Mouse (Mus musculus) neural tube, embryonic 13.5 days (tissue): ENCODE results near the gene Nol3. TPM values are rescaled to one million over a fixed set of nuclear protein-coding genes. Genes with fewer than 3 reads are reported as not detected.

ENCODE experiments used
- ATAC-seq: fragments of 200-750 bp; cut with Nextera tagmentation; 2 replicates; pipeline ENCODE4 v1.8.0; 2017; ENCODE audit warnings: low read depth, mild to moderate bottlenecking, moderate TSS enrichment, moderate library complexity
- H3K27ac ChIP-seq: fragments of 300-500 bp; sonication (generic); replicated peaks from 2 replicates; pipeline ENCODE4 v1.5.1; 2015; ENCODE audit warnings: moderate library complexity, mild to moderate bottlenecking, inconsistent platforms
- H3K27me3 ChIP-seq: fragments of 300-500 bp; sonication (generic); 2 replicates; pipeline ENCODE4 v1.6.1; 2015; ENCODE audit warnings: mild to moderate bottlenecking, inconsistent platforms
- H3K36me3 ChIP-seq: fragments of 300-500 bp; sonication (generic); 2 replicates; pipeline ENCODE4 v1.6.1; 2015; ENCODE audit warnings: mild to moderate bottlenecking, inconsistent platforms
- H3K4me1 ChIP-seq: fragments of 300-500 bp; sonication (generic); replicated peaks from 2 replicates; pipeline ENCODE4 v1.6.1; 2015; ENCODE audit warnings: inconsistent platforms
- H3K4me2 ChIP-seq: fragments of 300-500 bp; sonication (generic); 2 replicates; pipeline ENCODE4 v1.6.1; 2015; ENCODE audit warnings: inconsistent platforms, mild to moderate bottlenecking, moderate library complexity
- H3K4me3 ChIP-seq: fragments of 300-500 bp; sonication (generic); 2 replicates; pipeline ENCODE4 v1.5.1; 2015; ENCODE audit warnings: mild to moderate bottlenecking, inconsistent platforms
- H3K9ac ChIP-seq: fragments of 300-500 bp; sonication (generic); 2 replicates; pipeline ENCODE4 v1.6.1; 2015; ENCODE audit warnings: moderate library complexity, mild to moderate bottlenecking, inconsistent platforms
- H3K9me3 ChIP-seq: fragments of 300-500 bp; sonication (generic); 2 replicates; pipeline ENCODE4 v1.6.1; 2016; ENCODE audit warnings: inconsistent platforms
- WGBS: fragments of 180-500 bp; shearing (Covaris S2); methylation state at CpG from one replicate; pipeline ENCODE4 v1.1.7; 2015; 5-methylcytosine and 5-hydroxymethylcytosine counted together
- polyA plus RNA-seq: library from polyadenylated mRNA; unstranded; fragments of >200 nt; fragmentation: Nextera tagmentation; extraction: Ambion mirVana; gene quantifications from 2 replicates; pipeline ENCODE4 v1.2.1, GENCODE M21; 2015

Gene Nol3
- polyA plus RNA-seq, 1 experiment from 2014 or later, result 6.9 TPM

- Histone ChIP-seq H3K4me1 (peaks cover 33% of the 10 kb centered on the region), H3K4me2 (peak overlapping the region; percentile 75), H3K4me3 (peak overlapping the region; percentile 55), H3K9me3 (no peaks in the 10 kb centered on the region), H3K9ac (no peak overlapping the region), H3K27me3 (peaks cover 95% of the 10 kb centered on the region), H3K27ac (no peak overlapping the region), H3K36me3 (no peaks in the 10 kb centered on the region)
- ATAC-seq, result no peak
- 5% methylated on average over 10 of the region's 10 CpGs for WGBS
Observed at GRCm38 (mm10) chr8:105265128-105265527, 10.8 kb upstream of the Nol3 start.

- Histone ChIP-seq H3K27ac (no peak overlapping the region), H3K4me2 (no peak overlapping the region), H3K36me3 (no peaks in the 10 kb centered on the region), H3K9ac (no peak overlapping the region), H3K4me1 (peaks cover 45% of the 10 kb centered on the region), H3K27me3 (peaks cover 95% of the 10 kb centered on the region), H3K9me3 (no peaks in the 10 kb centered on the region), H3K4me3 (no peak overlapping the region)
- WGBS, result 6% methylated on average over 13 of the region's 13 CpGs
- ATAC-seq, result no peak
Observed at GRCm38 (mm10) chr8:105266775-105267174, 9.2 kb upstream of the Nol3 start.

GRCm38 (mm10) chr8:105268342-105269074 is 7.4 kb upstream of the Nol3 start:
- H3K27ac ChIP-seq, result peak overlapping the region; percentile 67
- no peaks in the 10 kb centered on the region for H3K36me3 ChIP-seq
- no peaks in the 10 kb centered on the region for H3K9me3 ChIP-seq
- under 1% methylated on average over 65 of the region's 65 CpGs for WGBS
- ATAC-seq, result peak; percentile 87
- H3K4me1 ChIP-seq, result peaks cover 45% of the 10 kb centered on the region
- H3K9ac ChIP-seq, result peak overlapping the region; percentile 65
- peak overlapping the region; percentile 74 for H3K4me2 ChIP-seq
- H3K4me3 ChIP-seq, result peak overlapping the region; percentile 47
- H3K27me3 ChIP-seq, result peaks cover 97% of the 10 kb centered on the region

DNA sequence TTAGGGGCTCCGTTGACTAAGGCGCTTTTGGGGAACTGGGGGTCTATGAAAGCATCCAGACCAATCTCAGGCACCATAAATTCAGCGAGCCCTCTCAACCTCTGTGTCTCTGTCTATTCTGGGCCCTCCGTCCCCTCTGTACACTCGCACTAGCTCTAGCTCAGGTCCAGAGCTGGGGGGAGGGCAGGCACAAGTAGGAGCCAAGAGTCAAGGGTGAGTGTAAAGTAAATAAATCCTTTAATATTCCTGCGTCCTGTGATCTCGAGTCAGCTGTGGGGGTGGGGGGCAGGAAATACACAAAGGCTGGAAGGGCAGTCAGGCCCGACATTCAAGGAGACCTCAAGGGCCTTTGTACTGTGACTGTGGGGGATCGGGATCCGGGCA is 6.9 kb upstream of the Nol3 start:
- peak; percentile 41 for ATAC-seq
- peak overlapping the region; percentile 74 for H3K4me2 ChIP-seq
- H3K4me3 ChIP-seq, result peak overlapping the region; percentile 47
- H3K27ac ChIP-seq, result no peak overlapping the region
- no peaks in the 10 kb centered on the region for H3K9me3 ChIP-seq
- peak overlapping the region; percentile 65 for H3K9ac ChIP-seq
- WGBS, result under 1% methylated on average over 10 of the region's 10 CpGs
- H3K4me1 ChIP-seq, result peaks cover 41% of the 10 kb centered on the region
- H3K36me3 ChIP-seq, result no peaks in the 10 kb centered on the region
- H3K27me3 ChIP-seq, result peaks cover 97% of the 10 kb centered on the region

GRCm38 (mm10) chr8:105269461-105269947 is 6.4 kb upstream of the Nol3 start, which contains the start of gene Hsf4:
Gene Hsf4 (plus strand): TSS chr8:105269801.
- H3K4me2 ChIP-seq, result peak within 1 kb of the TSS; percentile 74
- no peaks in the 10 kb centered on the region for H3K9me3 ChIP-seq
- H3K36me3 ChIP-seq, result no peaks in the 10 kb centered on the region
- under 1% methylated on average over 42 of the region's 42 CpGs for WGBS
- H3K4me3 ChIP-seq, result peak within 1 kb of the TSS; percentile 47
- ATAC-seq, result no peak
- H3K4me1 ChIP-seq, result peaks cover 38% of the 10 kb centered on the region
- peak within 1 kb of the TSS; percentile 67 for H3K27ac ChIP-seq
- peak within 1 kb of the TSS; percentile 65 for H3K9ac ChIP-seq
- H3K27me3 ChIP-seq, result peaks cover 99% of the 10 kb centered on the region

DNA sequence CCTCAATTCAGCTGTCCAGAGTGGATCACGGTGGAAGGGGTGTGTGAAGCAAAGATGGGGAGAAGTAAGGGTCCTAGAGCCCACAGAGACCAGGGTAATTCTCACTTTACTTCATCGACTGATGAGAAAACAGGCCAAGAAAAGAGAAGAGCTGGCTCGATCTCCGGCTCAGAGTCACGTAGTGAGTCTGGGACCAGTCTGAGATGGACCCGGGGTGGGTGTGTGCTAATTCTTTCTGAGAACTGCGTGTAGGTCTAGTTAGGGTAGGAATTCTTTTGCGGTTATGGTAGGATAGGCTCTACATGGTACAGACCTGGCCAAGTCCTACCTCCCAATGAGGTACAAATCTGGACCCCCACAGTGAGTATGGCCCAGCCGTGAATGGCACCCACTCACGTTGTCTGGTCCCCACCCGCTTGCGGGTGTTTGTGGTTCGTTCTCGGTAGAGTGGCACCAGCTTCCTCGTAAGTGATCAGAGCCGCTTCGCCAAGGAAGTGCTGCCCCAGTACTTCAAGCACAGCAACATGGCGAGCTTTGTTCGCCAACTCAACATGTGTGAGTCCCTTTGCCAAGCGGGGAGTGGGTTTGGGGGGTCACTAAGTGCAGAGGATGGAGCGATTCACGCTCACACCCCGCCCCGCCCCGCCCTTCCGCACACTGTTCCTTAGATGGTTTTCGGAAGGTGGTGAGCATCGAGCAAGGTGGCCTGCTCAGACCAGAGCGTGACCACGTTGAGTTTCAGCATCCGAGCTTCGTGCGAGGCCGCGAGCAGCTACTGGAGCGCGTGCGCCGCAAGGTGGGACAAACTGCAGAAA is 5.6 kb upstream of the Nol3 start:
- Histone ChIP-seq H3K4me1 (peaks cover 35% of the 10 kb centered on the region), H3K27me3 (peaks cover 99% of the 10 kb centered on the region), H3K27ac (no peak overlapping the region), H3K4me3 (peak overlapping the region; percentile 47), H3K4me2 (peak overlapping the region; percentile 74), H3K36me3 (no peaks in the 10 kb centered on the region), H3K9me3 (no peaks in the 10 kb centered on the region), H3K9ac (peak overlapping the region; percentile 65)
- WGBS, result 2% methylated on average over 39 of the region's 39 CpGs
- ATAC-seq, result no peak

- 0 out of 2 replicates have a peak overlapping the region, but pooled peaks have one; percentile 0 for H3K4me3 ChIP-seq
- ATAC-seq, result no peak
- under 1% methylated on average over 11 of the region's 11 CpGs for WGBS
Observed at GRCm38 (mm10) chr8:105270916-105271186, 5.1 kb upstream of the Nol3 start.

DNA sequence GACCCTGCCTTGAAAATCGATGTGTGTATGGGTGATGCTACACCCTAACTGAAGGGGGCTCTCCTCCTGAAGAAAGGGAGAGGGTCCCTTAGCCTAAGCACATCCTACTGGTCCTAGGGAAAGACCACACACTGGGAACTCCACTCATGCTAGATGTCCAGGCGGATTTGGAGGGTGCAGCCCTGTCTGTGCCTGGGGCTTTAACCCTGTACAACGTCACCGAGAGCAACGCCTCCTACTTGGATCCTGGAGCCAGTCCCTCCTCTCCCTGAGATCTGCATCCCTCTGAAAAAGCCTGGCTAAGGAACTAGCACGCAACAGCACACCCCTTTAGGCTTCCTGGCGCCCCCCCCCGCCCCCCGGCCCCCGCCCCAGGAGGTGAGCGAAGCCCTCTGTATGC is 553 bp upstream of the Nol3 start:
- Histone ChIP-seq H3K4me3 (no peak overlapping the region), H3K27me3 (peaks cover 99% of the 10 kb centered on the region)

More at GRCm38 (mm10) chr8:105270916-105271186, 5.1 kb upstream of the Nol3 start:
- Histone ChIP-seq H3K27ac (no peak overlapping the region), H3K9me3 (no peaks in the 10 kb centered on the region), H3K4me2 (peak overlapping the region; percentile 9; the same call in 1 of the 2 replicates), H3K4me1 (peaks cover 41% of the 10 kb centered on the region), H3K9ac (0 out of 2 replicates have a peak overlapping the region, but pooled peaks have one; percentile 4), H3K36me3 (no peaks in the 10 kb centered on the region), H3K27me3 (peaks cover 99% of the 10 kb centered on the region)

GRCm38 (mm10) chr8:105276292-105277120 is 566 bp downstream of the Nol3 start:
- Histone ChIP-seq H3K4me3 (peak overlapping the region; percentile 45), H3K27me3 (peaks cover 92% of the 10 kb centered on the region), H3K27ac (no peak overlapping the region), H3K9me3 (no peaks in the 10 kb centered on the region), H3K36me3 (peaks cover 15% of the 10 kb centered on the region), H3K4me1 (peaks cover 34% of the 10 kb centered on the region), H3K9ac (peak overlapping the region; percentile 75), H3K4me2 (peak overlapping the region; percentile 77)
- ATAC-seq, result peak; percentile 73
- 2% methylated on average over 30 of the region's 30 CpGs for WGBS

More for the DNA sequence above, 553 bp upstream of the Nol3 start:
- WGBS, result 5% methylated on average over 11 of the region's 11 CpGs
- ATAC-seq, result no peak
- peaks cover 43% of the 10 kb centered on the region for H3K4me1 ChIP-seq
- H3K27ac ChIP-seq, result no peak overlapping the region
- peak overlapping the region; percentile 77 for H3K4me2 ChIP-seq
- H3K36me3 ChIP-seq, result peaks cover 8% of the 10 kb centered on the region; the same call in 1 of the 2 replicates
- no peaks in the 10 kb centered on the region for H3K9me3 ChIP-seq
- no peak overlapping the region for H3K9ac ChIP-seq

DNA sequence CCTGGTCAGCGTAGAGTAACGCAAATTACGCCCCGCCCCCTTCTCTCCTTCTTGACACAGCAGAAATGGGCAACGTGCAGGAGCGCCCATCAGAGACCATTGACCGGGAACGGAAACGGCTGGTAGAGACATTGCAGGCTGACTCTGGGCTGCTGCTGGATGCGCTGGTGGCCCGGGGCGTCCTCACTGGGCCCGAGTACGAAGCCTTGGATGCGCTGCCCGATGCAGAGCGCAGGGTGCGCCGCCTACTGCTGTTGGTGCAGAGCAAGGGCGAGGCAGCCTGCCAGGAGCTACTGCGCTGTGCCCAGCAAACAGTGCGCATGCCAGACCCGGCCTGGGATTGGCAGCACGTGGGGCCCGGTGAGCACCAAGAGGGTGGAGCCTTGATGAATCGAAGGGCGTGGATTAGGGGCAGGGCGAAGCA is 3.0 kb downstream of the Nol3 start:
- peak overlapping the region; percentile 17 for H3K4me3 ChIP-seq
- H3K36me3 ChIP-seq, result peaks cover 39% of the 10 kb centered on the region
- H3K9me3 ChIP-seq, result no peaks in the 10 kb centered on the region
- 2% methylated on average over 28 of the region's 28 CpGs for WGBS
- peaks cover 72% of the 10 kb centered on the region for H3K27me3 ChIP-seq
- peak overlapping the region; percentile 50 for H3K4me2 ChIP-seq
- peaks cover 34% of the 10 kb centered on the region for H3K4me1 ChIP-seq
- peak; percentile 58; the same call in 1 of the 2 replicates for ATAC-seq
- peak overlapping the region; percentile 31; the same call in 1 of the 2 replicates for H3K9ac ChIP-seq
- H3K27ac ChIP-seq, result no peak overlapping the region

- Histone ChIP-seq H3K4me2 (no peak overlapping the region), H3K27ac (no peak overlapping the region), H3K36me3 (peaks cover 51% of the 10 kb centered on the region), H3K4me3 (no peak overlapping the region), H3K9ac (no peak overlapping the region), H3K27me3 (peaks cover 56% of the 10 kb centered on the region), H3K9me3 (no peaks in the 10 kb centered on the region), H3K4me1 (peaks cover 37% of the 10 kb centered on the region)
- ATAC-seq, result no peak
- 70% methylated on average over 3 of the region's 3 CpGs for WGBS
Observed at GRCm38 (mm10) chr8:105280567-105280966, 4.6 kb downstream of the Nol3 start.
